Mouse (Mus musculus) limb, embryonic 11.5 days (tissue): ENCODE results near the gene Ocel1. TPM values are rescaled to one million over a fixed set of nuclear protein-coding genes. Genes with fewer than 3 reads are reported as not detected.

Experiments used
- ATAC-seq: fragments of 200-750 bp; cut with Nextera tagmentation; 2 replicates; pipeline ENCODE4 v1.8.0; 2017; ENCODE audit warnings: low read depth; ENCODE audit not compliant: insufficient number of reproducible peaks, low FRiP score, low TSS enrichment
- DNase-seq: peaks from one replicate; pipeline ENCODE4 v3.0.0-alpha.2; 2015; ENCODE audit warnings: low spot score
- H3K27ac ChIP-seq: fragments of 300-500 bp; sonication (generic); replicated peaks from 2 replicates; pipeline ENCODE4 v1.5.1; 2014; ENCODE audit warnings: low read depth, mild to moderate bottlenecking, low read length
- H3K27me3 ChIP-seq: fragments of 300-500 bp; sonication (generic); 2 replicates; pipeline ENCODE4 v1.6.1; 2014; ENCODE audit warnings: mild to moderate bottlenecking, low read length, mixed read lengths; ENCODE audit not compliant: control insufficient read depth, insufficient read depth
- H3K36me3 ChIP-seq: fragments of 300-500 bp; sonication (generic); 2 replicates; pipeline ENCODE4 v1.6.1; 2014; ENCODE audit warnings: mild to moderate bottlenecking, low read length, moderate library complexity, mixed read lengths; ENCODE audit not compliant: control insufficient read depth, insufficient read depth
- H3K4me1 ChIP-seq: fragments of 300-500 bp; sonication (generic); 2 replicates; pipeline ENCODE4 v1.6.1; 2014; ENCODE audit warnings: low read length, mixed read lengths; ENCODE audit not compliant: control insufficient read depth, insufficient read depth
- H3K4me2 ChIP-seq: fragments of 300-500 bp; sonication (generic); 2 replicates; pipeline ENCODE4 v1.6.1; 2014; ENCODE audit warnings: low read depth, mild to moderate bottlenecking, moderate library complexity; ENCODE audit not compliant: severe bottlenecking
- H3K4me3 ChIP-seq: fragments of 300-500 bp; sonication (generic); 2 replicates; pipeline ENCODE4 v1.5.1; 2014; ENCODE audit warnings: low read depth, low read length
- H3K9ac ChIP-seq: fragments of 300-500 bp; sonication (generic); 2 replicates; pipeline ENCODE4 v1.6.1; 2014; ENCODE audit warnings: mild to moderate bottlenecking, low read length
- H3K9me3 ChIP-seq: fragments of 300-500 bp; sonication (generic); 2 replicates; pipeline ENCODE4 v1.6.1; 2016; ENCODE audit warnings: low read length; ENCODE audit not compliant: control insufficient read depth
- WGBS: fragments of 180-500 bp; shearing (Covaris S2); extraction: QIAGEN DNeasy Blood & Tissue Kit; methylation state at CpG from one replicate; pipeline ENCODE4 v1.1.7; 2014; 5-methylcytosine and 5-hydroxymethylcytosine counted together
- polyA plus RNA-seq: library from polyadenylated mRNA; unstranded; fragments of >200 nt; fragmentation: Nextera tagmentation; extraction: Ambion mirVana; gene quantifications from 2 replicates; pipeline ENCODE4 v1.2.1, GENCODE M21; 2014

Gene Ocel1
- polyA plus RNA-seq, 1 experiment from 2014 or later = 2.7 TPM

- 83% methylated on average over 3 of the region's 3 CpGs for WGBS
- peaks cover 17% of the 10 kb centered on the region for H3K36me3 ChIP-seq
- DNase-seq (no peak), ATAC-seq (no peak)
- no peaks in the 10 kb centered on the region for H3K27me3 ChIP-seq
- H3K9ac ChIP-seq = no peak overlapping the region
- no peak overlapping the region for H3K4me3 ChIP-seq
- no peak overlapping the region for H3K4me2 ChIP-seq
- H3K9me3 ChIP-seq = no peaks in the 10 kb centered on the region
- no peak overlapping the region for H3K27ac ChIP-seq
- H3K4me1 ChIP-seq = no peaks in the 10 kb centered on the region
Measured at GRCm38 (mm10) chr8:71358026-71358425, 13.1 kb upstream of the Ocel1 start.

- H3K36me3 ChIP-seq = peaks cover 2% of the 10 kb centered on the region; the same call in 1 of the 2 replicates
- H3K27me3 ChIP-seq = no peaks in the 10 kb centered on the region
- under 1% methylated on average over 56 of the region's 56 CpGs for WGBS
- peak within 1 kb of the TSS; percentile 63 for H3K27ac ChIP-seq
- H3K9ac ChIP-seq = peak within 1 kb of the TSS; percentile 62
- ATAC-seq = peak; percentile 77
- peak; percentile 94 for DNase-seq
- peak within 1 kb of the TSS; percentile 48 for H3K4me3 ChIP-seq
- H3K4me1 ChIP-seq = peaks cover 3% of the 10 kb centered on the region; the same call in 1 of the 2 replicates
- no peaks in the 10 kb centered on the region for H3K9me3 ChIP-seq
- peak within 1 kb of the TSS; percentile 76 for H3K4me2 ChIP-seq
Measured at GRCm38 (mm10) chr8:71366771-71367528, 4.1 kb upstream of the Ocel1 start, which contains the start of gene Use1. Gene Use1 (plus strand): TSS chr8:71366848.

DNA sequence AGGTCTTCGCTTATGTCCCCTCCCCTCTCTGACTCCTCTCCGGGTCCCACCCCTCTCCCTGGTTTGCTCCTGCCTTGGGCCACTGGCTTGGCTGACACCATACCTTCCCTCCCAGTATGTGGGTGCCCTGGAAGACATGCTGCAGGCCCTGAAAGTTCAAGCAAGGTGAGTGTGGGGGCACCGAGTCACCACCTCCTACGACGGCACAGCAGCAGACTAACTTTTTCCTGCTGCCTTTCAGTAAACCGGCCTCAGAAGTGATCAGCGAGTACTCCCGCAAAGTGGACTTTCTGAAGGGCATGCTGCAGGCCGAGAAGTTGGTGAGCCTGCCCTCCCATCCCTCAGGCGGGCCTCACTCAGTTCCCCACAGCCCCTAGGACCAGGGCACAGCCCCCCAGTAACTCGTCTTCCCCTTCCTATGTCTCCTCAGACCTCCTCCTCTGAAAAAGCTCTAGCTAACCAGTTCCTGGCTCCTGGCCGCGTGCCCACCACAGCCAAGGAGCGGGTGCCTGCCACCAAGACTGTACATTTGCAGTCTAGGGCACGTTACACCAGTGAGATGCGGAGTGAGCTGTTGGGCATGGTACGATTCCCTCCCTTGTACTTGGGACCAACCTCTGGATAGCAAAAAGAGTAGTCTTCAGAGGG lies 3.4 kb upstream of the Ocel1 start:
- WGBS = 54% methylated on average over 17 of the region's 17 CpGs
- no peak for ATAC-seq

GRCm38 (mm10) chr8:71368366-71368765 lies 2.7 kb upstream of the Ocel1 start:
- Histone ChIP-seq H3K4me3 (no peak overlapping the region), H3K9ac (no peak overlapping the region), H3K4me2 (no peak overlapping the region; the same call in 1 of the 2 replicates)

More for the DNA sequence above, 3.4 kb upstream of the Ocel1 start:
- H3K36me3 ChIP-seq = peaks cover 2% of the 10 kb centered on the region; the same call in 1 of the 2 replicates
- H3K9ac ChIP-seq = peak overlapping the region; percentile 62
- peaks cover 3% of the 10 kb centered on the region; the same call in 1 of the 2 replicates for H3K4me1 ChIP-seq
- H3K4me2 ChIP-seq = peak overlapping the region; percentile 76
- no peak for DNase-seq
- H3K27ac ChIP-seq = no peak overlapping the region; the same call in 1 of the 2 replicates
- no peaks in the 10 kb centered on the region for H3K27me3 ChIP-seq
- H3K9me3 ChIP-seq = no peaks in the 10 kb centered on the region
- peak overlapping the region; percentile 48 for H3K4me3 ChIP-seq

GRCm38 (mm10) chr8:71369040-71369718 lies 1.9 kb upstream of the Ocel1 start:
- Histone ChIP-seq H3K27me3 (no peaks in the 10 kb centered on the region), H3K27ac (no peak overlapping the region), H3K4me1 (peaks cover 3% of the 10 kb centered on the region; the same call in 1 of the 2 replicates), H3K36me3 (peaks cover 2% of the 10 kb centered on the region; the same call in 1 of the 2 replicates), H3K4me2 (no peak overlapping the region), H3K4me3 (no peak overlapping the region), H3K9me3 (no peaks in the 10 kb centered on the region), H3K9ac (no peak overlapping the region)
- 95% methylated on average over 10 of the region's 10 CpGs for WGBS
- DNase-seq = no peak
- no peak for ATAC-seq

More at GRCm38 (mm10) chr8:71368366-71368765, 2.7 kb upstream of the Ocel1 start:
- DNase-seq (no peak), ATAC-seq (no peak)
- Histone ChIP-seq H3K36me3 (peaks cover 2% of the 10 kb centered on the region; the same call in 1 of the 2 replicates), H3K4me1 (peaks cover 3% of the 10 kb centered on the region; the same call in 1 of the 2 replicates), H3K27me3 (no peaks in the 10 kb centered on the region), H3K9me3 (no peaks in the 10 kb centered on the region), H3K27ac (no peak overlapping the region)

GRCm38 (mm10) chr8:71370711-71371235 lies 325 bp upstream of the Ocel1 start:
- ATAC-seq (no peak), DNase-seq (no peak)
- Histone ChIP-seq H3K4me2 (peak overlapping the region; percentile 40; the same call in 1 of the 2 replicates), H3K4me1 (peaks cover 8% of the 10 kb centered on the region), H3K27me3 (no peaks in the 10 kb centered on the region), H3K9ac (no peak overlapping the region), H3K36me3 (peaks cover 5% of the 10 kb centered on the region; the same call in 1 of the 2 replicates), H3K27ac (no peak overlapping the region), H3K4me3 (peak overlapping the region; percentile 65), H3K9me3 (no peaks in the 10 kb centered on the region)
- 21% methylated on average over 5 of the region's 5 CpGs for WGBS

DNA sequence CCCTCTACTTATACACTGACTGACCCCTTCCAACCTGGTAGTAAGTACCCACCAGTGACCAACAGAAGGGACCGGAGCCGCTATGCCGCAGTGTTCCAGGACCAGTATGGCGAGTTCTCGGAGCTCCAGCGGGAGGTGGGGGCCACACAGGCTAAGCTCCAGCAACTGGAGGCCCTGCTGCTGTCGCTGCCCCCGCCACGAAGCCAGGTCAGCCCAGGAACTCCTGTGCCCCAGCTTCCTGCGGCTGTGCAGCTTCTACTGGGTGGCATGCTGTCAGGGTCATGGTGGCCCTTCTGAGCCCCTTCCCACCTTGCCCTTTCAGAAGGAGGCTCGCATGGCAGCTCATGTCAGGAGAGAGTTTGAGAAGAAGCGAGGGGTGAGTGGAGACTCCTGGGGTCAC lies 1.3 kb downstream of the Ocel1 start:
- H3K9me3 ChIP-seq = no peaks in the 10 kb centered on the region
- H3K4me1 ChIP-seq = peaks cover 22% of the 10 kb centered on the region
- ATAC-seq (no peak), DNase-seq (no peak)
- no peaks in the 10 kb centered on the region for H3K27me3 ChIP-seq
- 83% methylated on average over 12 of the region's 12 CpGs for WGBS
- no peak overlapping the region; the same call in 1 of the 2 replicates for H3K27ac ChIP-seq
- H3K9ac ChIP-seq = no peak overlapping the region
- no peak overlapping the region for H3K4me3 ChIP-seq
- H3K36me3 ChIP-seq = peaks cover 8% of the 10 kb centered on the region; the same call in 1 of the 2 replicates
- H3K4me2 ChIP-seq = no peak overlapping the region

DNA sequence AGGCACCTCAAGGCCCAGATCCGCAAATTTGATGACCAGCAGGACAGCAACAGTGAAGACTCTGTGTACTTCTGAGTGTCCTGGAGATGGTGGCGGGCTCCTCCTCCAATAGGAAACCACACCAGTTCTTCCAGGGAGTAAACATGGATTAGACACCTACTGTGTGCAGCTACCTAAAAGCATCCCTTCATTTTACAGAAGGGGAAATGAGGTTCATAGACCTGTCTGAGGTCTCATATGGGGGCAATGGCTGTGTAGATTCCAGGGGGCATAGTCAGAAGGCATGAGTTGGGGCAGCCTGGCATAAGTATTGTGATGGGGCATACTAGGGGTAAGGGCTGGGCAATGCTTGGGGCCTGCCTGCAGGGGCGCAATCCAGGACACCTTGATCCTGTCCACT lies 1.9 kb downstream of the Ocel1 start:
- H3K9me3 ChIP-seq = no peaks in the 10 kb centered on the region
- ATAC-seq (no peak), DNase-seq (no peak)
- H3K4me1 ChIP-seq = peaks cover 19% of the 10 kb centered on the region
- no peak overlapping the region for H3K9ac ChIP-seq
- H3K36me3 ChIP-seq = peaks cover 11% of the 10 kb centered on the region; the same call in 1 of the 2 replicates
- H3K27ac ChIP-seq = no peak overlapping the region
- no peaks in the 10 kb centered on the region for H3K27me3 ChIP-seq
- no peak overlapping the region for H3K4me3 ChIP-seq
- H3K4me2 ChIP-seq = no peak overlapping the region
- 90% methylated on average over 3 of the region's 3 CpGs for WGBS
